Mouse (Mus musculus) limb, embryonic 15.5 days (tissue): Measurements from ENCODE around the gene Anapc15-ps. TPM values are rescaled to one million over a fixed set of nuclear protein-coding genes. Genes with fewer than 3 reads are reported as not detected.

Experiments used
- polyA plus RNA-seq: library from polyadenylated mRNA; unstranded; fragments of >200 nt; fragmentation: Nextera tagmentation; extraction: Ambion mirVana; gene quantifications from 2 replicates; pipeline ENCODE4 v1.2.1, GENCODE M21; 2015

Anapc15-ps gene
- polyA plus RNA-seq, 1 experiment from 2014 or later, result not detected

Other genes with a start within 250 kb of the Anapc15-ps start
- gene Mrpl42, start 171.5 kb downstream of the Anapc15-ps start, polyA plus RNA-seq, result 275 and 277 TPM in 2 replicates
- 289 TPM in 2 replicates for gene Ube2n, start 158.3 kb downstream of the Anapc15-ps start, polyA plus RNA-seq
- gene Nudt4, start 109.3 kb downstream of the Anapc15-ps start, polyA plus RNA-seq, result 77.7 and 86.4 TPM in 2 replicates
- gene Gm33543, start 169.5 kb upstream of the Anapc15-ps start, polyA plus RNA-seq, result not detected in 2 replicates